Mouse (Mus musculus) hindbrain, embryonic 11.5 days (tissue): ENCODE measurements around the gene Rnf166. TPM values are rescaled to one million over a fixed set of nuclear protein-coding genes. Genes with fewer than 3 reads are reported as not detected.

Source experiments
- ATAC-seq: fragments of 200-750 bp; cut with Nextera tagmentation; 2 replicates; pipeline ENCODE4 v1.8.0; 2017; ENCODE audit warnings: mild to moderate bottlenecking, moderate TSS enrichment, moderate library complexity; ENCODE audit not compliant: low FRiP score
- DNase-seq: peaks from one replicate; pipeline ENCODE4 v3.0.0-alpha.2; 2015; ENCODE audit warnings: low spot score
- H3K27ac ChIP-seq: fragments of 300-500 bp; sonication (generic); 2 replicates; pipeline ENCODE4 v1.5.1; 2014; ENCODE audit warnings: mild to moderate bottlenecking, low read depth, low read length
- H3K27me3 ChIP-seq: fragments of 300-500 bp; sonication (generic); 2 replicates; pipeline ENCODE4 v1.6.1; 2014; ENCODE audit warnings: mild to moderate bottlenecking, low read length, moderate library complexity, mixed read lengths; ENCODE audit not compliant: control insufficient read depth, insufficient read depth
- H3K36me3 ChIP-seq: fragments of 300-500 bp; sonication (generic); 2 replicates; pipeline ENCODE4 v1.6.1; 2014; ENCODE audit warnings: mild to moderate bottlenecking, low read length, moderate library complexity, mixed read lengths; ENCODE audit not compliant: control insufficient read depth, insufficient read depth
- H3K4me1 ChIP-seq: fragments of 300-500 bp; sonication (generic); replicated peaks from 2 replicates; pipeline ENCODE4 v1.6.1; 2014; ENCODE audit warnings: low read length, mixed read lengths; ENCODE audit not compliant: control insufficient read depth, insufficient read depth
- H3K4me2 ChIP-seq: fragments of 300-500 bp; sonication (generic); replicated peaks from 2 replicates; pipeline ENCODE4 v1.6.1; 2014; ENCODE audit warnings: mild to moderate bottlenecking, low read depth, low read length
- H3K4me3 ChIP-seq: fragments of 300-500 bp; sonication (generic); 2 replicates; pipeline ENCODE4 v1.5.1; 2014; ENCODE audit warnings: low read depth, low read length
- H3K9ac ChIP-seq: fragments of 300-500 bp; sonication (generic); 2 replicates; pipeline ENCODE4 v1.6.1; 2014; ENCODE audit warnings: low read depth, low read length
- H3K9me3 ChIP-seq: fragments of 300-500 bp; sonication (generic); 2 replicates; pipeline ENCODE4 v1.6.1; 2016; ENCODE audit warnings: low read length; ENCODE audit not compliant: control insufficient read depth
- WGBS: fragments of 180-500 bp; shearing (Covaris S2); extraction: QIAGEN DNeasy Blood & Tissue Kit; methylation state at CpG from one replicate; pipeline ENCODE4 v1.1.7; 2014; 5-methylcytosine and 5-hydroxymethylcytosine counted together
- polyA plus RNA-seq: library from polyadenylated mRNA; unstranded; fragments of >200 nt; fragmentation: Nextera tagmentation; extraction: Ambion mirVana; gene quantifications from 2 replicates; pipeline ENCODE4 v1.2.1, GENCODE M21; 2014

Rnf166 gene
- polyA plus RNA-seq, 1 experiment from 2014 or later: 24.2 TPM

DNA sequence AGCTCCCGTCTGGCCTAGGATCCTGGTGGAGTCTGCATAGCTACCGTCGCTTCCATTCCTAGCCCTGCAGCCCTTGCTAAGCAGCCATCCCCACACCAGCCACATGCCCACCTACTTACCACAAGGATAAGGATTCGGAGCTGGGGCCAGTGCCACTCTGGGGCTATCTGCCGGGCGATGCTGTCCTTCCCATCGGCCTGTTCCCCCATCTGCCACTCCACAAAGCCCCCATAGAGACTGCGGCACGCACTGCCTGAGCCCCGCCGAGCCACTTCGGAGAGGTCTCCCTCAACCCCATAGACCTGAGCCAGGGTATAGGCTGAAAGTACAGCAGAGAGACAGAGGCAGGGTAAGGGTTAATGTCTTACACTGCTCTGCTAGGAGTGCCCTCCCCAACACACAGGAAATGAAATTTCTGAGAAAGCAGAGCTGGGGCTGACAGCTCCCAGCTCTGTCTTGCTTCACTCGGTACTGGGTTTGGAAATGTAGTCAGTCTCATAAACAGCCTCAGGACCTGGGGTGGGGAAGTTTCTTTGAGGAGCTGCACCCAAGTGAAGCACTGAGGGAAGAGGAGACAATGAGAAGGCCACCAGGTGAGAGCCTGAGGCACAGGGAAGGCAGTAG, 38.0 kb downstream of the Rnf166 start:
- Histone ChIP-seq H3K36me3 (0 out of 2 replicates have a peak, but pooled peaks cover 9% of the 10 kb centered on the region), H3K9ac (no peak overlapping the region)
- no peak for ATAC-seq

GRCm38 (mm10) chr8:122436586-122437125, 39.2 kb downstream of the Rnf166 start:
- Histone ChIP-seq H3K9ac (no peak overlapping the region), H3K9me3 (no peaks in the 10 kb centered on the region), H3K36me3 (0 out of 2 replicates have a peak, but pooled peaks cover 9% of the 10 kb centered on the region), H3K27ac (no peak overlapping the region), H3K27me3 (no peaks in the 10 kb centered on the region), H3K4me3 (no peak overlapping the region), H3K4me2 (no peak overlapping the region), H3K4me1 (peaks cover 11% of the 10 kb centered on the region; the same call in 1 of the 2 replicates)
- DNase-seq: no peak
- WGBS: 87% methylated on average over 20 of the region's 20 CpGs
- no peak for ATAC-seq

More for the DNA sequence above, 38.0 kb downstream of the Rnf166 start:
- Histone ChIP-seq H3K4me2 (no peak overlapping the region), H3K9me3 (no peaks in the 10 kb centered on the region), H3K4me3 (no peak overlapping the region), H3K4me1 (peaks cover 5% of the 10 kb centered on the region), H3K27ac (no peak overlapping the region), H3K27me3 (no peaks in the 10 kb centered on the region)
- WGBS: 90% methylated on average over 13 of the region's 13 CpGs
- no peak for DNase-seq

- Histone ChIP-seq H3K27me3 (no peaks in the 10 kb centered on the region), H3K36me3 (0 out of 2 replicates have a peak, but pooled peaks cover 9% of the 10 kb centered on the region), H3K4me1 (peaks cover 11% of the 10 kb centered on the region; the same call in 1 of the 2 replicates), H3K9me3 (no peaks in the 10 kb centered on the region), H3K9ac (no peak overlapping the region), H3K27ac (no peak overlapping the region), H3K4me3 (no peak overlapping the region), H3K4me2 (no peak overlapping the region)
- ATAC-seq (no peak), DNase-seq (no peak)
- WGBS: 98% methylated on average over 9 of the region's 9 CpGs
Measured at GRCm38 (mm10) chr8:122436146-122436545, 39.7 kb downstream of the Rnf166 start.

DNA sequence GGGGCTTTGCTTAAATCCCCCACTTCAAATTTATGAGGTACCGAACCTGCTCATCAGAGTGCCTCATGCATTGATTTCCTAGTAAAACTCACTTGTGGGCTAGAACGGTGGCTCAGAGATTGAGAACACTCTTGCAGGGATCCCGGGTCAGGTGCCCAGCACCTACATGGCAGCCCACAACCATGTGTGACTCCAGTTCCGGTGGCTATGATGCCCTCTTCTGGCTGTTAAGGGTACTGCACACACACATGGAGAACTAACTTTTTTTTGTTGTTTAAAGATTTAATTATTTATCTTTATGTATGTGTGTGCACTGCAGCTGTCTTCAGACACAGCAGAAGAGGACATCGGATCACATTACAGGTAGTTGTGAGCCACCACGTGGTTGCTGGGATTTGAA, 40.5 kb downstream of the Rnf166 start:
- H3K4me1 ChIP-seq: peaks cover 11% of the 10 kb centered on the region; the same call in 1 of the 2 replicates
- H3K9me3 ChIP-seq: no peaks in the 10 kb centered on the region
- no peak overlapping the region for H3K9ac ChIP-seq
- 87% methylated on average over 6 of the region's 6 CpGs for WGBS
- H3K4me2 ChIP-seq: no peak overlapping the region
- ATAC-seq (no peak), DNase-seq (no peak)
- 0 out of 2 replicates have a peak, but pooled peaks cover 9% of the 10 kb centered on the region for H3K36me3 ChIP-seq
- H3K27ac ChIP-seq: no peak overlapping the region
- no peak overlapping the region for H3K4me3 ChIP-seq
- no peaks in the 10 kb centered on the region for H3K27me3 ChIP-seq

- Histone ChIP-seq H3K9ac (no peak overlapping the region), H3K27me3 (no peaks in the 10 kb centered on the region), H3K36me3 (0 out of 2 replicates have a peak, but pooled peaks cover 9% of the 10 kb centered on the region), H3K4me2 (no peak overlapping the region), H3K9me3 (no peaks in the 10 kb centered on the region), H3K4me3 (no peak overlapping the region), H3K27ac (no peak overlapping the region), H3K4me1 (peaks cover 11% of the 10 kb centered on the region; the same call in 1 of the 2 replicates)
- DNase-seq (peak; percentile 3), ATAC-seq (peak; percentile 31; the same call in 1 of the 2 replicates)
- 67% methylated on average over 11 of the region's 11 CpGs for WGBS
Measured at GRCm38 (mm10) chr8:122433269-122433905, 42.5 kb downstream of the Rnf166 start.

DNA sequence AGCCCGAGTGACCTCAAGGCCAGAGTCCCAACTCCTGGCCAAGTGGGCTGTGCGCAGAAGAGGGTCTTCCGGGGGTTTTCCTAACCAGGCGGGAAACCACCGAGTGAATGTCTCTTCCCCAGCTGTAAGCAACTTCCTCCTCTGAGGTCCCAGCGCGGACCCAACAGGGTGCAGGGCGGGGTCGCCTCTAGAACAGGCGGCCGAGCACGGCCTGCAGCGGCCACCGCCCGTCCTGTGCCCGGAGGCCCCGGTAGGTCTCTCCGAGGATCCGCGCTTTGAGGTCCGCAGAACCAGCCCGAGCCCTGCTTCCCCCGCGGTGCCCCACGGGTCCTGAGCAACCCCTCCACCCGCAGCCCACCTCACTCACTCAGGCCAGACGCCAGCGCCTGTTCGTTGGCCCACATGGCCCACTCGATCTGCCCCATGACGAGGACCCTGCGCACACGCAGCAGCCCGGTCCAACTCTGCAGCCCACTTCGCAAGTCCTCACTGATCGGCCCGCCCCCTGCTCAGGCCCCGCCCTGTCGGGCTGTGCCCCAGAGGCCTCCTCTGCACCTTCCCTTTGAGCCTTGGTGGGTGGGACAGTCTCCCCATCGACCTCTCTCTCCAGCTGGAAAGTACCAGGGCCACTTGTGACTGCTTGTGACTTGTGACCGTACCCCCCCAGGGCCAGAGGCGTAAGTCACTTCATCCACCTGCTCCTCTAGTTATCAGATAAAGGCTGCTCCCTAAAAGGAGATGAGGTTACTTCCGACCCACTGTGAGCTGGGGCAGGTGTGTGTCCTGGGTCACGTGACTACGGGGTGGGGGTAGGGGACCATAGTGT, 43.2 kb downstream of the Rnf166 start, which contains the start of gene Cyba:
Cyba (minus strand) TSS at position 488 of the 826 bp plus-strand sequence.
- H3K9ac ChIP-seq: peak within 1 kb of the TSS; percentile 56
- peak within 1 kb of the TSS; percentile 37 for H3K4me3 ChIP-seq
- WGBS: 6% methylated on average over 45 of the region's 45 CpGs
- H3K27ac ChIP-seq: no peak within 1 kb of the TSS
- H3K36me3 ChIP-seq: 0 out of 2 replicates have a peak, but pooled peaks cover 9% of the 10 kb centered on the region
- ATAC-seq (peak; percentile 79), DNase-seq (peak; percentile 59)
- no peaks in the 10 kb centered on the region for H3K9me3 ChIP-seq
- H3K4me2 ChIP-seq: peak within 1 kb of the TSS; percentile 75
- no peaks in the 10 kb centered on the region for H3K27me3 ChIP-seq
- H3K4me1 ChIP-seq: peaks cover 11% of the 10 kb centered on the region; the same call in 1 of the 2 replicates

DNA sequence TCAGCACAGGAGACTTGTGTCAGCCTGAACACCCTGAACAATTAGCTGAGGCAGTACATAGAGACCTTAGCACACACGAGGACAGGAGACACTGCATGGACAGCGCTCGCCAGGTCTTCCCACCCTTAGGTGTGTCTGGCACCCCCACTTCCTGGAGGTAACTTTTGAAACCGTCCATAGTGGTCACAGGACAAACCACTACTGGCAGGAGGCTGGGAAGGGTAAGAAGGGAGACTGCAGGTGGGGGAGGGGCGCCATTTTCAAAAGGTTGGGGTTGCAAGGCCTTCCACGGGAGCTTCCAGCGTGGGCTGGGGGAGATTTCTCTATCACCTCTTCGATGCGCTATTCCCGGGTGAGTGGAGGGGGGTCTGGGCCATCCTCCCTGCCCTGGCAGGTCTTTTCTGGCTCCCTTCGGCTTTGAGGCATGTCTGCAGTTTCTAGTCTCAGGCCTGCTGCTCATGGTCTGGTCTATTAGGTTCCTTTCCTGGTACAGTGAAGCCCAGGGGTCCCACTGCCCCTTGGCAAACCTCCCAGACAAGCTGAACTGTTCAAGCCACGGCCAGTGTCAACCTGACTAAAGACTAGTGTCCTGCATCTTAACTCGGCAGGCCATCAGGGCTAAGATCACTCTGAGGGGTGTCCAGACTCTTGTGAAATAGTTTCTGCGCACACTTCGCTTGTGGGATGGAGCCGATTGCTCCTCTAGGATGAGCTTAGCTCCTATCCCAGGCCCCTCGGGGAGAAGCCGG, 44.0 kb downstream of the Rnf166 start:
- ATAC-seq: no peak
- Histone ChIP-seq H3K4me3 (peak overlapping the region; percentile 37), H3K27me3 (no peaks in the 10 kb centered on the region), H3K27ac (no peak overlapping the region), H3K9me3 (no peaks in the 10 kb centered on the region), H3K4me1 (peaks cover 11% of the 10 kb centered on the region; the same call in 1 of the 2 replicates), H3K4me2 (peak overlapping the region; percentile 75), H3K36me3 (0 out of 2 replicates have a peak, but pooled peaks cover 9% of the 10 kb centered on the region), H3K9ac (peak overlapping the region; percentile 56)
- 41% methylated on average over 18 of the region's 18 CpGs for WGBS
- peak; percentile 23 for DNase-seq
